Mouse (Mus musculus): ENCODE measurements at regions not wholly inside any gene's neighbourhood (a gene's known extent, or its start where the extent isn't known, plus 50 kb on each side); places are given as distances from the start of the nearest gene placed in this dataset.

GRCm38 (mm10) chr13:52262949-52263550 lies 268.0 kb downstream of the Diras2 start:
- TF ChIP-seq ZKSCAN1 (IDR thresholded peaks at IDR 0.05; ENCODE audit: low read depth, low read length) (no peak), EP300 (IDR thresholded peaks at IDR 0.05; ENCODE audit: low read depth in 1 of 2, low read length in 2 of 2) (no peak), UBTF (IDR thresholded peaks at IDR 0.05; ENCODE audit: borderline replicate concordance, insufficient read depth, low read depth, low read length) (no peak), ZNF384 (IDR thresholded peaks at IDR 0.05; ENCODE audit: low read depth, low read length) (no peak), CTCF (IDR thresholded peaks at IDR 0.05 in 2 of 3, conservative IDR thresholded peaks at IDR 0.05 in 1 of 3; ENCODE audit: control insufficient read depth in 1 of 3, insufficient read depth in 1 of 3, low read depth in 2 of 3, low read length in 3 of 3, poor library complexity in 1 of 3, severe bottlenecking in 1 of 3) (no peak), SIN3A (IDR thresholded peaks at IDR 0.05; ENCODE audit: low read length) (no peak), E2F4 (IDR thresholded peaks at IDR 0.05; ENCODE audit: borderline replicate concordance, low read depth, low read length) (no peak), POLR2A (IDR thresholded peaks at IDR 0.05; ENCODE audit: control insufficient read depth in 1 of 2, insufficient read depth in 1 of 2, low read depth in 1 of 2, low read length in 2 of 2, poor library complexity in 1 of 2) (no peak), CHD2 (IDR thresholded peaks at IDR 0.05; ENCODE audit: low read length) (no peak), USF1 (IDR thresholded peaks at IDR 0.05; ENCODE audit: low read depth, low read length) (no peak)

All from MEL (cell line).